Mouse (Mus musculus) lung, postnatal 0 days (tissue): ENCODE data around the gene Cnih3.

ENCODE experiments used
- CTCF ChIP-seq: IDR thresholded peaks from 2 replicates; pipeline ENCODE4 v1.5.1; 2016; ENCODE audit warnings: antibody characterized with exemption, mild to moderate bottlenecking
- EP300 ChIP-seq: IDR thresholded peaks from 2 replicates; pipeline ENCODE4 v1.6.1; 2016; ENCODE audit warnings: antibody characterized with exemption, mild to moderate bottlenecking, control low read depth

GRCm38 (mm10) chr1:181352043-181352366, 423 bp upstream of the Cnih3 start:
- TF ChIP-seq CTCF (no peak), EP300 (no peak)
